Mouse (Mus musculus) right cerebral cortex, postnatal 25 days (tissue): ENCODE results near the gene Itpripl1.
A peak's percentile ranks its signal among the peaks of the same experiment; 100 is the strongest.
"Not testable (repeated sequence)": the region's sequence is repeated elsewhere in the genome, so short reads cannot be mapped to it uniquely, and the experiment has no call there.

Experiments used
- DNase-seq: peaks from one replicate; pipeline ENCODE4 v3.0.0; 2022

Itpripl1 gene

GRCm38 (mm10) chr2:127143158-127144063, at the start of gene Itpripl1:
TSS of gene Itpripl1 (minus strand) at chr2:127143442.
- peak; percentile 53 for DNase-seq

GRCm38 (mm10) chr2:127189574-127189973, 46.3 kb upstream of the Itpripl1 start:
- no peak for DNase-seq

GRCm38 (mm10) chr2:127182598-127183381, 39.5 kb upstream of the Itpripl1 start:
- peak; percentile 80 for DNase-seq

- not testable (repeated sequence) for DNase-seq
Measured at GRCm38 (mm10) chr2:127166261-127166660, 23.0 kb upstream of the Itpripl1 start.

GRCm38 (mm10) chr2:127165675-127166074, 22.4 kb upstream of the Itpripl1 start:
- no peak for DNase-seq

- DNase-seq = no peak
Measured at GRCm38 (mm10) chr2:127145699-127146098, 2.5 kb upstream of the Itpripl1 start.

- DNase-seq = no peak
Measured at GRCm38 (mm10) chr2:127142577-127143157, 575 bp downstream of the Itpripl1 start.

- DNase-seq = no peak
Measured at GRCm38 (mm10) chr2:127142031-127142430, 1.2 kb downstream of the Itpripl1 start.

DNA sequence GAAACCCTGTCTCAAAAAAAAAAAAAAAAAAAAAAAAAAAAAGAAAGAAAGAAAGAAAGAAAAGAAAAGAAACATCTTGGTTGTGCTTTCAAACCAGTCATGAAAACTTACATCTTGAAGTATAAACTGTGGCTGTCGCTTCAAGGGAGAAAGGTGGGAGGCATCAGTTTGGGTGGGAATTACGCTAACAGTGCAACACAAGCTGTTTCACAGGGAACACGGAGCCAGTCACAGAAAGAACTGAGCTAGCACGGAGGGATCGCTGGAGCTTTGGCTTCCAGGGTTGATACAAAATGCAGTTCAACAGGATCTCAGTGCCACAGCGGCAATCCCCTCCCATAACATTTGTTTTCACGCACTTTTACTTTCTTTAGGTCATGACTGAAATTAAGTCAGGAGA, 3.2 kb downstream of the Itpripl1 start:
- DNase-seq = no peak

DNA sequence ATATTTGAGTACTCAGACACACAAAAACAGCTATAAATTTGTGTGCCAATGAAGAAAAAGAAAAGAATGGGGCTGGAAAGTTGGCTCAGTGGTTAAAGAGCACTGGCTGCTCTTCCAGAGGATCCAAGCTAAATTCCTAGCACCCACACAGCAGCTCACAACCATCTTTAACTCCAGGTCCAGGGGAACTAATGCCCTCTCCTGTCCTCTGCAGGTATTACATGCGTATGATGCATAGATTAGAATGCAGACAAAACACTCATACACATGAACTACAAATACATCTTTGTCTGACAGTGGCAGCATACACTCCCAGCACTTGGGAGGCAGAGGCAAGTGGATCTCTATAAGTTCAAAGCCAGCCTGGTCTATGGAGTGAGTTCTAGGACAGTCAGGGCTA, 3.6 kb downstream of the Itpripl1 start:
- no peak for DNase-seq

- no peak for DNase-seq
Measured at GRCm38 (mm10) chr2:127139094-127139493, 4.1 kb downstream of the Itpripl1 start.

DNA sequence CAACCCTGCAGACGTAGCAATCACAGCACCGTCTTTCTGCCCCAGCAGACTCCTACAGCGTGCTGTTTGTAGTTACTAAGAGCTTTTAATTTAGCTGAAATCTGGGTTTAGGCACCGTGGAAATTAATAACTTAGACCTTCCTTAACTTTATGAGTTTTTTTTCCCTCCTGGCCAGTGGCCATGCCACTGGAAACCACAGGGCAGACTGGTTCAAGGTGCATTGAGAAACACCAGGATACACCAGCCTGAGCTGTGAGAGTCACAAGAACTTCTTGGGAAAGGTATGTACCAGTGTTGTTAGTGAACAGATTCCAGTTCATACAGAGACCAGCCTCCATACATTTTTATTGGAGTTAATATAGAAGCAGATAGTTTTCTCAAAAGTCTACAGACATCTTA, 4.8 kb downstream of the Itpripl1 start:
- DNase-seq = no peak

- DNase-seq = no peak
Measured at GRCm38 (mm10) chr2:127137838-127138420, 5.3 kb downstream of the Itpripl1 start.

GRCm38 (mm10) chr2:127136979-127137378, 6.3 kb downstream of the Itpripl1 start:
- no peak for DNase-seq

- not testable (repeated sequence) for DNase-seq
Measured at GRCm38 (mm10) chr2:127135255-127135654, 8.0 kb downstream of the Itpripl1 start.

DNA sequence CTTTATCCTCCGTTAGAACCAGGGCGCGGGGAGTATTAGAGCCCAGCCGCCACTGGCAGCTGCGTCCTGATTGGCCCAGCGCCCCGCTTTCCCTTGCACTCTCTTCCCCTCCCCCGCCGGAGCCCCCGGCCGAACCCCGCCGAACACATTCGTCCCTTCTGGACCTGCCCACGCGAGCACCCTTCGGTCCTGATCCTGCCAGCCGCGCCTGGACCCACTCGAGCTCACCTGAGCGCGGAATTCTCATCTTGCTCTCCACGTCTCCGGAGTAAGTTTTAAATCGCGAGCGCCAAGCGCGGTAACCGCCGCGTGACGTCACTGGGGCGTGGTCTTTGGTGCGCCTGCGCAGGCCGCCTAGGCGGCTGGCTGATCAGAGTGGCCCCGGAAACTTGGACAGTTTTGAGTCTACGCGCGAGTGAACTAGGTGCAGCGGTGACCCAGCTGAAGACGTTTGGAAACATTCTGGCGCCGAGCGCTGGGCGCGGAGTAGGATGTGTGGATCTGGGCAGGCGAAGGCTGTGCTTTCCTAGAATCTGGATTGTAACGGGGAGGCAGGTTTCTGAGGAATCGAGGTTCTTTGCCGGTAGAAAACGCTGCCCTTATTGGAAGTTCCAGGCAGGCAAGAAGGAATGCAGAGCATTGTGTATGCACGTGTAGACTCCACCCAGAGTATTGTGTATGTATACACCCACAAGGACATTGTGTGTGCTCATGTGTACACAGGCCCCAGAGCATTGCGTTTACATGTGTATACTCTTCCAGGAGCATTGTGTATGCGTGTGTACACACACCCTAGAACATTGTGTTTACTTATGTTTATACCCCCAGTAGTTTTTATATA, 9.4 kb downstream of the Itpripl1 start, which contains the start of gene Ncaph:
Ncaph (minus strand) TSS at position 334 of the 841 bp plus-strand sequence.
- DNase-seq = peak; percentile 92

DNA sequence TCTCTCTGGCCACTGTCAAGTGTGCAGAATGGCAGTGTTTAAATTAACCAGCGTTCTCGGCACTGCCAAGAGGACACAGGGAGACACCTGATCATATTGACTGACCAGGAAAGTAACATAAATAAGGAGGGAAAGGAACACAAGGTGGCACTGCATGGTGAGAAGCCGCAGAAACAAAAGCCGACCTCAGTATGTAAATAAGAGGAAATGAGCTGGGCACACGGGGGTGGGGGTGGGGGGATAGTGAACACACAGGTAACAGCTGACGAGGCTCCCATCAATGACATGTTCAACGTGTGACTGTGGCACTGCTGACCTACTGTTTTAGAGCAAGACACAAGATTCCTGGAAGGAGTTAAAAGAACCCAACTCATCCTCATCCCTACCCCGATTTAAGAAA, 11.9 kb downstream of the Itpripl1 start:
- DNase-seq = no peak

DNA sequence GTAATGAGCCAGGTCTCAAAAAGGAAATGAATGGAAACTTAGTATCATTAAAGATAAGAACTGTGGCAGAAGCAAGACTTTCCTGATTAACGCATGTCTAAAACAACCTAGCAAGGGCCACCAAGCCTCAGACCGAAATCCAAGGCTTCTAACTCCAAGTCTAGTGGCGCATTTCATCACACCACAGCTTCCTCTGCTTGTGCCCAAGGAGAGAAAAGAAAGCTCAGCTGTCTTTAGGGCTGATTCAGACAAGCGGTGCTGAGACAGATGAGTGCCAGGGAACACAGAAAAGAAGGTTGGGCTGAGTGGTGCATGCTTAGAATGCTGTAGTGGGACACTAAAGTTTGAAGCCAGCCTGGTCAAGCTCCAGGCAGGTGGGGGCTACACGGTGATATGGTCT, 14.3 kb downstream of the Itpripl1 start:
- DNase-seq = no peak

DNA sequence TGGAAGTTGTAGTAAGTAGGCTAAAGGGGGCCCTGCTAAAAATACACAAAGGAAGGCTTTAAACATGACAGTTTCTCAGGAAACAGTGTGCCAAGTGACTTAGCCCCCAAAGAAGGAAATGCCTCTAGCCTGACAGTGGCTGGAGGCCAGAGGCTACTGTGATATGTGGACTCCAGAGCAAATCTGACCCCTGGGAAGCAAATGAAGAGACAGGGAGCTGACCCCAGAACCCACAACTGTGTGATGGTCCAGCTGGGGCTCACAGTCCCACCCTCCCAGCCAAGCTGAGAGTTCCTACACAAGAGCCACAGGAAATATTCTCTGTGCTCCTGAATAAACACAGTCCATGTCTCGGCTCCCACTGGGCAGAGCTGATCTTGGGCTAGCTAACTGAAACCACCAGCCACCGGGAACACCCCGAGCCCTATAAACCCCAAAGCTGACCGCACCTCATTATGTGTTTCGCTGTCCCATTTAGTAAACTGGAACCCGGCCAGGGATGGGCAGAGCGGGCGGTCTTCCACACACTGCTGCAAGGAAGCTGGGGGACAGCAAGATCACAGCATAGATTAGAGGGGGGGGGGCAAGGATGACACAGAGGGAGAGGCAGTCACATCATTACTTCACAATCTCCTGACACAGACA, 21.5 kb downstream of the Itpripl1 start:
- no peak for DNase-seq

- no peak for DNase-seq
Measured at GRCm38 (mm10) chr2:127108986-127109385, 34.3 kb downstream of the Itpripl1 start.

- no peak for DNase-seq
Measured at GRCm38 (mm10) chr2:127092000-127092399, 51.2 kb downstream of the Itpripl1 start.
